Mouse (Mus musculus) CD4-positive naive resting alpha-beta T cell, adult 57 days (primary cell): ENCODE results near the gene Cenpq. TPM values are rescaled to one million over a fixed set of nuclear protein-coding genes. Genes with fewer than 3 reads are reported as not detected.

ENCODE experiments used
- total RNA-seq: library from RNA; stranded (reverse); gene quantifications from one replicate; pipeline ENCODE4 v1.2.4, GENCODE M21; 2023

The Cenpq gene
- total RNA-seq: 28.6 TPM

DNA sequence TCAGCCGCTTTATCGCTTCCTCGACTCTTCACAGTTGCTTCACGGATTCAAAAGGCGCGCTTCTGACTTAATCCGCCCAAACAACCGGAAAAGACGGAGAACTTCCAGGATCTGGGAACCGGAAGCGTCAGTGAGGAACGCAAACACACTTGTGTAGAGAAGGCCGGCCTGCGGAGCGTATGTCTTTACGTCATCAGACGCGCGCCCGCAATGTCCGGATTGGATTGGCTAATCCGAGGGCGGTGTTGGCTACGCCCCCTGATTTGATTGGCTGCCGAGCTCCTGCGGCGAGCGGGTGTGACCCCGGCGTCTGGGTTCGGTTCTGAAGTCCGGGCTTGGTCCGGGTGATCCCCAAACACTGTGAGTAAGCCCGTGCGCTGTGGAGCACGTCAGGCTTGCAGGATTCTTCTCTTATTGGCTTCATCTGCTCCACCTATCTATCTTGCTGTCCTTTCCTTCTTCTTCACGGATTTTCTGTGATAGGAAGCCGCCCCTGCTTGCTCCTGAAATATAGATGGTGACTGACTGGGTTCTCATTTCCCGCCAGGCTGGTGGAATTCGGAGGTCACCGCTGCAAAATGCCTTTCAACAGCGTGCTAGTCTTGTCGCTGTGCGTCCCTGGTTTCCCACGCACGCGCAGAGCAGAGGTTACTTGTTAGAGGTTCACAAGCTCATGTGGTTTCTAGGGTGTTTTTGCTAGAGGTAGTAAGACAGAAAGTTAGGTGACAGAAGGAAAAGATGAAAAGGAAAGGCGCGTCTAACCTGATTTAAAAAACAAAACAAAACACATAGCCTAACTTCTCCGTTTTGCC is at the start of gene Cenpq, which contains the start of gene Mut:
TSS of gene Cenpq (minus strand) at position 628 of the 812 bp plus-strand sequence.
TSS of gene Mut (plus strand) at position 266 of the 812 bp plus-strand sequence.

DNA sequence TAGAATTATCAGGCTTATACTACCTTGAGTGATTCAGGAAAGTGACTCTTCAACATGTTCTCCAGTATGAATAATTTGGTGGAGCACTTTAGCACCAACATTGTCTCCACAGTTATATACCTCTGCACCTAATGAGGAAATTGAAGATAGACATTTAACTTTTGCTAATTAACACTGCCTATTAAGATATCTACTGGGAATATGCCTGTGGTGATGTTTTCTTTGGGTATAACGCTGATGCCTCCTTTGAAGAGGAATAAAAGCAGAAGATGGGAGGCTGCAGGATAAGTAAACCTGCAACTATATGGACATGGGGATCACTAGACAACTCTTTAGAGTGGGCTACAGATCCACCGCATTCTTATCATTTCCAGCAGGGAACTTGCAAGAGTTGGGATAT is 20.6 kb downstream of the Cenpq start, which contains the start of gene Glyatl3:
TSS of gene Glyatl3 (minus strand) at position 101 of the 400 bp plus-strand sequence.

DNA sequence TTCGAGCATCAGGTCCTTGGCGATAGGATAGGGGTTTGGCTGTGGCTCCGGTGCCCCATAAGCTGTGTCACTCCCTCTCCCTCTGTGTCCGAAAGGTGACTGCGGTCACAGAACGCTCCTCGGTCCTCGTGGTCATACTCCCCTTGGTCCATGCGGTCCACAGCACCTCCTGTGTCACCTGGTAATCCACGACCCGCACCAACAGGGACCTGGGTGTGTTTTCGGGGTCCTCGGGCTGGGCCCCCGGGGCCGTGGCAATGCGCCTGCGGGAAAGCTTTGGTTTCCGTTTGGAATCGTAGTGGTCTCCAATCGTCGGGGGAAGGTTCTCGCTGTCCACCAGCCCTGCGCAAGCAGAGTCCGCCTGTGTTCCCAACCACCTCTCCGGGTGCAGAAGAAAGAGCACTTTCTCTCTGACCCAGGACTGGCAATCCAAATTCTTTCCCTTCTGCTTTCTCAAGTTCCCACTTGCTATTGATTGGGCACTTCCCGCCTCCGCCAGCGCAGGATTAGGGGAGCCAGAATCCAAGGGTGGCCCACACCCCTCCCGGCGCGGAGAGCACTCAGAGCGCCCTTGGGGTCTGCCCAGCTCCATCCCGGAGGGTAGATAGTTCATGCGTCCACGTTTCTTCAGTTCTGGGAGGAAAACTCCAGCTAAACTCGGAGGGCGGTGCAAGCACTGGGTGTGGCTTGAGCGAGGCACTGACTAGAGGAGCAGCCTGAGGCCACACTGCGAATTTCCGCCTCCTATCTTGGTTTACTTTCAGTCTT is 54.7 kb downstream of the Cenpq start, which contains the start of gene 9130008F23Rik:
TSS of gene 9130008F23Rik (minus strand) at position 636 of the 768 bp plus-strand sequence.

Other genes starting within 250 kb of the Cenpq start
- not detected for gene Esp1, start 207.9 kb downstream of the Cenpq start, total RNA-seq
- not detected for gene Crisp2, start 128.0 kb downstream of the Cenpq start, total RNA-seq
- gene Rhag, start 123.9 kb downstream of the Cenpq start, total RNA-seq: not detected
- gene 9130008F23Rik, start 54.5 kb downstream of the Cenpq start, total RNA-seq: not detected
- gene Glyatl3, start 20.7 kb downstream of the Cenpq start, total RNA-seq: not detected
- gene Mut, start 362 bp downstream of the Cenpq start, total RNA-seq: 10.0 TPM